Mouse (Mus musculus) gastrocnemius, postnatal 10 days (tissue): Measurements from ENCODE around the gene Hs3st5. TPM values are rescaled to one million over a fixed set of nuclear protein-coding genes. Genes with fewer than 3 reads are reported as not detected.
"Not testable (repeated sequence)": the region's sequence is repeated elsewhere in the genome, so short reads cannot be mapped to it uniquely, and the experiment has no call there.

Experiments
- DNase-seq: peaks from one replicate; pipeline ENCODE4 v3.0.0; 2021; ENCODE audit warnings: mixed read lengths
- total RNA-seq, 2 experiments: library from RNA; stranded (reverse); gene quantifications; 2 replicates each; pipeline ENCODE4 v1.2.3; 2021

The Hs3st5 gene
- total RNA-seq, 2 experiments from 2014 or later = 0.43 to 0.49 TPM

GRCm38 (mm10) chr10:36557673-36558072 is 51.1 kb downstream of the Hs3st5 start:
- no peak for DNase-seq

GRCm38 (mm10) chr10:36558736-36559135 is 52.1 kb downstream of the Hs3st5 start:
- no peak for DNase-seq

GRCm38 (mm10) chr10:36567258-36567657 is 60.6 kb downstream of the Hs3st5 start:
- DNase-seq = no peak

GRCm38 (mm10) chr10:36572540-36572939 is 65.9 kb downstream of the Hs3st5 start:
- DNase-seq = no peak

- no peak for DNase-seq
These were observed 71.9 kb downstream of the Hs3st5 start for GRCm38 (mm10) chr10:36578375-36579145.

GRCm38 (mm10) chr10:36610400-36610799 is 103.8 kb downstream of the Hs3st5 start:
- DNase-seq = no peak

DNA sequence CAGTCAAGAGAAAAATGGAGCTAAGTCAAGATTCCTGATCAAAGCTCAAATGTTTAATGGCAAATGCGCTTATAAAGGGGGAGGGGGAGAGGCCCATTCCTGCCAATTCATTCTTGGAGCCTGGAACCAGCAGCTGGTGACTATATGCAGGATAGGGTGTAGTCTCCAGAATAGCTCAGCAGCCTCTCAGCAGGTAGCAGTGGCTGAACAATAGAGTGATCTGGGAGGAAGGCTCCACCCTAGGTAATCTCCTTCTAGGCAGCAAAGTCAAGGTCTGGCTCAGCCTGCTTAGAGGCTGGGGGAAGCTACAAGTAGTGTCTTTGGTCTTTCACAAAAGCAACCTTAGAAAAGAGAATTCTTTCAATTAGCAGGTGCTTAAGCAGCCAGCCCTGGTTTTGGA is 104.8 kb downstream of the Hs3st5 start:
- not testable (repeated sequence) for DNase-seq

DNA sequence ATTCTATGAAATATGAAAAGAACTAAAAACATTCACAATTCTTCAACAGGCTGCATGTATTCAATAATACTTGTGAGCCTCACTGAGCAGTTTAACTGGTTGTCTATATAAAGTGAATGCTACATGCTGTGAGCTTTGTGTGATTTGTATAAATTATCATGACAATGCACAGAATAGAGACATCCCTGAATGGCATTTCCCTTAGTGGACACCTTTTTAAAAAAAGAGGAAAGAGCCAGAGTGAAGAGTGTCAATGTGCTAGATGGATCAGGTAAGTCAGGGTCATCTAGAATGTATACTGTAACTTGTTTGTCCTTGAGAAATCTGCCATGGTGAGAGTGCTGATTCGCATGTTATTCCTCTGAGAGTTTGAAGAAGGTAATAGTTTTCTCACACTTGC is 116.4 kb downstream of the Hs3st5 start:
- DNase-seq = no peak

- no peak for DNase-seq
These were observed 121.3 kb downstream of the Hs3st5 start for GRCm38 (mm10) chr10:36627952-36628351.

DNA sequence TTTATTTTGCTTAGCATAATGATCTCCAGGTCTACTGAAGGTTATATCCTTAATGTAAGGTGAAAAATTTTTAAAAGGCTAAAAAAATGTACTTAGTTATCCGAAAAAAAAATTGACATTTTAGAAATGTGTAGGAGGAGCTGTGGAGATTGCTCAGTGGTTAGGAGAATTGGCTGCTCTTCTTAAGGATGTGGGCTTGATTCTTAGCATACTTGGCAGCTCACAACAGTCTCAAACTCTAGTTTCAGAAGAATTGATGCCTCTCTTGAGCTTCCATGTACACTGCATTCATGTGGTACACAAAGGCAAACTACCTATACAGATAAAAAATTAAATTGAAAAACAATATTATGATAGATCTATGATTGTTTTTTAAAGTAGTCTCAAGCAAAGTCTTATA is 125.1 kb downstream of the Hs3st5 start:
- no peak for DNase-seq

GRCm38 (mm10) chr10:36650653-36651052 is 144.0 kb downstream of the Hs3st5 start:
- no peak for DNase-seq

GRCm38 (mm10) chr10:36713974-36714373 is 207.4 kb downstream of the Hs3st5 start:
- DNase-seq = no peak

DNA sequence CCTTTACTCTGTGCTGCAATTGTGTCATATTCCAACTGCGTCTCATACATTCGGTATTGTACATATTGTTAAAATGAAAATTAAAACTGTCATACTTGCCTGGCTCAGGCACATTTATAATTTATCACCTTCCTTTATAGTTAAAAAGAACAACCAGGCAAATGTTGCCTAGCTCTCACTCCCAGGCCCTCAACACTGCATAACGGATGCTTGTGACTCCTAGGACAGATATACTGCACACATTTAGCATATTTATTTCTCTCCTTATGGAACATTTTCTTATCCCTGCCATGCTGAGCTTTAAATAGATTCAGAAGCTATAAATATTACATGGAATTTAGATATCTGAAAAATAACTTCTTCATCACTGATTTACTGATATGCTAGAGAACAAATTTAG is 219.6 kb downstream of the Hs3st5 start:
- no peak for DNase-seq

GRCm38 (mm10) chr10:36729361-36730098 is 222.9 kb downstream of the Hs3st5 start:
- DNase-seq = no peak

DNA sequence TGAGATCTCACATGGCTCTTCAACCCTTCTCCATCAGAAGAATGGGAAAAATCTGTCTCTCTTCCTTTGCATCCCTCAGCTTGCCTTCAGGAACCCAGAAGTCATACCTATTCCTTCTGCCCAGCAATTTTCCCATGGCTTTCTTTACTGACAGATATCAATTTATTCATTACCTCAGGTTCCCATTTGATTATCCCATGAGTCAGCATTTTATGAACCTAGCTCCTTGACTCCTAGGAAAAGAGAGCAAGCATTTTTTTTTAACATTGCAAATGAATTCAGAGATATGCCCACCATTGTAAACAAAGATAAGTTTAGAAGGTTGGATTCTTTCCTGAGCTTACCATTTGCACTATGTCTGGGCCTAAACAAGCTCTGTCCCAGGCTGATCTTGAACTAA is 232.8 kb downstream of the Hs3st5 start:
- no peak for DNase-seq

- DNase-seq = no peak
These were observed 243.4 kb downstream of the Hs3st5 start for GRCm38 (mm10) chr10:36750021-36750420.

DNA sequence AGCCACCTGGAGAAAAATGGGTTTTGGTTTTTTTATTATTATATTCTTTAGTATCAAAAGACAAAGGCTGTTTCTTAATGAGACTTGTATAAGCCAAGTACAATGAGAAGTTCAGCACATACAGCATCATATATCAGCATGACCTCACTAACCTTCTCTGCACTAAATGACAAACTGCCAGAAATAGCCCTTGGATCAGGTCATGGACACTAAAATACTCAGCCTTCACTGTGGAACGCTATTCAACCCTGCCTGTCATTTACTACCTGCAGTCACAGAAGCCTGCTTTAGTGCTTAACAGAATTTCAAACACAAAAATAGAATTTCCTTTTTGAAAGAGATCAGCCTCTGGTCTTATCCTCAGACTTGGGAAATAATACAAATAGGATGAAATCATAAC is 247.9 kb downstream of the Hs3st5 start:
- no peak for DNase-seq

- no peak for DNase-seq
These were observed 267.0 kb downstream of the Hs3st5 start for GRCm38 (mm10) chr10:36773595-36773994.

GRCm38 (mm10) chr10:36774898-36775297 is 268.3 kb downstream of the Hs3st5 start:
- DNase-seq = no peak

DNA sequence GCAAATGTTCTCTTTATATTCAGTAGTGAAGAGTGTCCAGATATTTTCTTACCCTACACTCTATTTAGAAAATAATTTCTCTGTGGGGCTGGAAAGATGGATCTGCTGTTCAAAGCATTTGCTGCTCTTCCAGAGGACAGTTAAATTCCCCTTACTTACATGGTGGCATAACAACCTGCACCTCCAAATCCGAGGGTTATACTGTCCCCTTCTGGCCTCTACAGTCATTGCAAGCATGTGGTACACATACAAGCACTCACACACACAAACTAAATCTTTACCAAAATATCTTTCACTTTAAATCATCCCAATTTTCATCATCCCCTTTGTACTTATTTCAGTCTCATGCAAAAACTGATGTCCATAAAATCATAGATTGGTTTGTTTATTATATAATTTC is 275.0 kb downstream of the Hs3st5 start:
- DNase-seq = no peak

DNA sequence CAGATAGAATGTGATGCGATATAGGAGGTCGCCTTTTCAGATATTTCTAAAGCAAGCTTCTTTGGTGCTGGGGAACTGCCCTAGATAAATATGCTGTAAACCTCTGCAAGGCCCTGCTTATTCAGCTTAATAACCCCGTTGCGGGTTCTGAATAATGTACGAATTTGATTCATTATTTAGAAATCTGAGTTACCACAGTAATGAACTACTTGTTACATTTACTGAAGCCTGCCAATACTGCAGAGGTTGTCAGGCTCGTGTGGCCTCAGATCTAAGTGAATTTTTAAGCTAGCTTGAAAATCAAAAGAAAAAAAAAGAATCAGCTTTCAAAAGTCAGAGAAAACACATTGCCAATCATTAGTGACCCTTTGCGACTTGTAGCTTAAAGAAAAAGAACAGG is 280.4 kb downstream of the Hs3st5 start:
- no peak for DNase-seq

- no peak for DNase-seq
These were observed 285.2 kb downstream of the Hs3st5 start for GRCm38 (mm10) chr10:36791771-36792170.

GRCm38 (mm10) chr10:36795311-36795710 is 288.7 kb downstream of the Hs3st5 start:
- no peak for DNase-seq
